Mouse (Mus musculus) stomach, embryonic 16.5 days (tissue): ENCODE results near the gene Ern1. TPM values are rescaled to one million over a fixed set of nuclear protein-coding genes. Genes with fewer than 3 reads are reported as not detected.

ENCODE experiments used
- ATAC-seq: fragments of 200-750 bp; cut with Nextera tagmentation; 2 replicates; pipeline ENCODE4 v1.8.0; 2017; ENCODE audit warnings: moderate number of reproducible peaks, moderate TSS enrichment; ENCODE audit not compliant: insufficient read depth, low FRiP score
- H3K27ac ChIP-seq: fragments of 300-500 bp; sonication (generic); 2 replicates; pipeline ENCODE4 v1.5.1; 2014; ENCODE audit warnings: low read length
- H3K27me3 ChIP-seq: fragments of 300-500 bp; sonication (generic); 2 replicates; pipeline ENCODE4 v1.6.1; 2014; ENCODE audit warnings: low read length, control low read depth, mixed read lengths; ENCODE audit not compliant: control insufficient read depth, insufficient read depth
- H3K36me3 ChIP-seq: fragments of 300-500 bp; sonication (generic); 2 replicates; pipeline ENCODE4 v1.6.1; 2014; ENCODE audit warnings: low read length; ENCODE audit not compliant: control insufficient read depth, insufficient read depth
- H3K4me1 ChIP-seq: fragments of 300-500 bp; sonication (generic); 2 replicates; pipeline ENCODE4 v1.6.1; 2014; ENCODE audit warnings: low read length, control low read depth, mixed read lengths; ENCODE audit not compliant: control insufficient read depth, insufficient read depth
- H3K4me2 ChIP-seq: fragments of 300-500 bp; sonication (generic); 2 replicates; pipeline ENCODE4 v1.6.1; 2014; ENCODE audit warnings: low read depth, low read length, mixed read lengths
- H3K4me3 ChIP-seq: fragments of 300-500 bp; sonication (generic); replicated peaks from 2 replicates; pipeline ENCODE4 v1.5.1; 2014; ENCODE audit warnings: mild to moderate bottlenecking, low read length
- H3K9ac ChIP-seq: fragments of 300-500 bp; sonication (generic); 2 replicates; pipeline ENCODE4 v1.6.1; 2014; ENCODE audit warnings: low read length
- H3K9me3 ChIP-seq: fragments of 300-500 bp; sonication (generic); replicated peaks from 2 replicates; pipeline ENCODE4 v1.6.1; 2016; ENCODE audit warnings: low read length, control low read depth; ENCODE audit not compliant: control insufficient read depth
- WGBS: fragments of 180-500 bp; shearing (Covaris S2); extraction: QIAGEN DNeasy Blood & Tissue Kit; methylation state at CpG from one replicate; pipeline ENCODE4 v1.1.7; 2014; 5-methylcytosine and 5-hydroxymethylcytosine counted together
- polyA plus RNA-seq: library from polyadenylated mRNA; unstranded; fragments of >200 nt; fragmentation: Nextera tagmentation; extraction: Ambion mirVana; gene quantifications from 2 replicates; pipeline ENCODE4 v1.2.1, GENCODE M21; 2015

Ern1 gene
- polyA plus RNA-seq, result 6.3 and 9.4 TPM in 2 replicates

- Histone ChIP-seq H3K4me3 (peak within 1 kb of the TSS; percentile 94), H3K9ac (peak within 1 kb of the TSS; percentile 93), H3K4me1 (peaks cover 12% of the 10 kb centered on the region), H3K9me3 (no peaks in the 10 kb centered on the region), H3K4me2 (peak within 1 kb of the TSS; percentile 60), H3K27ac (peak within 1 kb of the TSS; percentile 87), H3K27me3 (no peaks in the 10 kb centered on the region), H3K36me3 (no peaks in the 10 kb centered on the region)
- peak; percentile 98 for ATAC-seq
- WGBS, result 1% methylated on average over 28 of the region's 28 CpGs
Measured at GRCm38 (mm10) chr11:106487733-106488115, at the start of gene Ern1. Ern1 (minus strand) TSS chr11:106487852.

DNA sequence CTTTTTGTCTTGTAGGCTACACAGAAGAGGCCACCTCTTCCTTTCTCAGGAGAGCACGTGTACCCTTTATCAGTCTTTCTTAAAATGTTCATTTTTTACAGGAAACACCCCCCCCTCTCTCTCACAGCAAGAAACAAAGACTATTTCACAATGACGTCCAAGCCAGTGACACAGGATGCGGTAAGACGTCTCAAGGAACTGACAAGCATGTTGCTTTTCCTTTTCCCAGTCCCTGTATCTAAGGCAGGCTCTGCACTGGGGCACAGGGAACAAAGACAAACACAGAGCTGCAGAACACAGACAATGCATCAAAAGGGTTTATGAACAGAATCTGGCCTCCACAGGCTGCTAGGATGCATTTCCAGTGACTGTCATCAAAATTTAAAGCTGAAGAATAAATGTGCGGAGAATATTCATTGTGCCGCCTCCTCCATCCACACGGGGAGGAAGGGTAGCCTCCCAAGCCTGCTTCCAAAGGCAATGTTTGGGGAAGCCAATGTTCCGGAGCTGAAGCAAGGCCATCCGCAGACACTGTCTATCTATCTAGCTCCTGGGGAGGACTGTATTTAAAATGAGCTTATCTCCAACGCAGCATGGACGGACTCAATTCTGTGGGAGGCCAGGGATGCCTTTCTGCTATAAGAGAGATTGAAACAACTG, 48.7 kb upstream of the Ern1 start:
- no peaks in the 10 kb centered on the region for H3K36me3 ChIP-seq
- no peak overlapping the region for H3K9ac ChIP-seq
- H3K27me3 ChIP-seq, result no peaks in the 10 kb centered on the region
- no peak overlapping the region for H3K27ac ChIP-seq
- H3K4me2 ChIP-seq, result no peak overlapping the region
- no peaks in the 10 kb centered on the region for H3K9me3 ChIP-seq
- no peak for ATAC-seq
- H3K4me1 ChIP-seq, result 0 out of 2 replicates have a peak, but pooled peaks cover 3% of the 10 kb centered on the region
- H3K4me3 ChIP-seq, result no peak overlapping the region
- WGBS, result 72% methylated on average over 11 of the region's 11 CpGs

- H3K9ac ChIP-seq, result no peak overlapping the region
- H3K9me3 ChIP-seq, result no peaks in the 10 kb centered on the region
- no peak overlapping the region for H3K4me2 ChIP-seq
- no peak for ATAC-seq
- H3K4me1 ChIP-seq, result 0 out of 2 replicates have a peak, but pooled peaks cover 3% of the 10 kb centered on the region
- no peak overlapping the region for H3K27ac ChIP-seq
- WGBS, result 85% methylated on average over 9 of the region's 9 CpGs
- H3K36me3 ChIP-seq, result no peaks in the 10 kb centered on the region
- H3K4me3 ChIP-seq, result no peak overlapping the region
- H3K27me3 ChIP-seq, result no peaks in the 10 kb centered on the region
Measured at GRCm38 (mm10) chr11:106535660-106536252, 48.1 kb upstream of the Ern1 start.

DNA sequence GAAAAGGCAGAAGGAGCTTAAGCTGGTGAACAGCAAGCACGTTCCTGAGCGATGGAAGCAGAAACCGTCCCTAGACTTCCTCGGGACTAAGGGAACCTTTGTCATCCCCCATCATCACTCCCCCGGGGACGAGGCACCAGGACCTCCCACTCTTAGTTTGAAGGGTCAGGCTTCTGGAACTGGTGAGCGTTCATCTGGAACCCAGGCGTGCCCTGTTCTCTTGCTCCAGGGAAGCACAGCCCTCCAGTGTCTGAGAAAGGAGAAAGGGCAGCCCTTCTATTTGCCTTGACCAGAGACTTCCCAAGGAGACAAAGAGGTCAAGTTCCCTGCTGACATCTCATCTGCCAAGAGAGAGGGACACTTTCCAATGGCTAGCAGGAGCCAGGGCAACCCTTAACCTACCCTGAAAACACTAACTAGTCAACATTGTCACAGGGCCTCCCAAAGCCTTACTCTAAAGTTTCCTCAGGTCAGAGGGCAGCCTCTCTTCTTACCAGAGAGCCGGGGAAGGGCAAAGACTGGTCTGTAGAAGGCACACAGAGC, 44.7 kb upstream of the Ern1 start:
- ATAC-seq, result no peak

DNA sequence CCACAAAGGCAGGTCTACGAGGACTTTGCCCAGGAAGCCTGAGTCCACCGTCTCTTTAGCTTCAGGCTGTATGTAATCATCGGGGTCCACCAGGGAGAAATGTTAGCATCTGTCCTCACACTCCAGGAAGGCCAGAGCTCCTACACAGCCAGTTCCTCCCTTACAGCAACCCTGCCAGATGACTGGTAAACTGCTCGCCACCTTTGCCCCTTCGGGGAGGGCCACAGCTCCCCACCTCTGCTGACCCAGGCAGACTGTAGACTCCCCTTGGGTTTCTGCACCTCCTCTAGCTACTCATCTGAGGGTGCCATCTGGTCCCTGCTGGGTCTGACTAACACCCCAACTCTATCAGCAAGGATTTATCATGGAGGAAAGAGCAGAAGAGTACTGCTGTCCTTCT, 42.1 kb upstream of the Ern1 start:
- Histone ChIP-seq H3K9ac (no peak overlapping the region), H3K4me2 (no peak overlapping the region), H3K4me1 (0 out of 2 replicates have a peak, but pooled peaks cover 3% of the 10 kb centered on the region), H3K9me3 (no peaks in the 10 kb centered on the region), H3K27me3 (no peaks in the 10 kb centered on the region), H3K27ac (no peak overlapping the region), H3K4me3 (no peak overlapping the region), H3K36me3 (no peaks in the 10 kb centered on the region)
- ATAC-seq, result no peak
- 72% methylated on average over 5 of the region's 5 CpGs for WGBS

More for the DNA sequence above, 44.7 kb upstream of the Ern1 start:
- Histone ChIP-seq H3K27me3 (no peaks in the 10 kb centered on the region), H3K4me3 (no peak overlapping the region), H3K9me3 (no peaks in the 10 kb centered on the region), H3K36me3 (no peaks in the 10 kb centered on the region), H3K9ac (no peak overlapping the region), H3K4me1 (0 out of 2 replicates have a peak, but pooled peaks cover 3% of the 10 kb centered on the region), H3K4me2 (no peak overlapping the region), H3K27ac (no peak overlapping the region)
- 83% methylated on average over 9 of the region's 9 CpGs for WGBS

DNA sequence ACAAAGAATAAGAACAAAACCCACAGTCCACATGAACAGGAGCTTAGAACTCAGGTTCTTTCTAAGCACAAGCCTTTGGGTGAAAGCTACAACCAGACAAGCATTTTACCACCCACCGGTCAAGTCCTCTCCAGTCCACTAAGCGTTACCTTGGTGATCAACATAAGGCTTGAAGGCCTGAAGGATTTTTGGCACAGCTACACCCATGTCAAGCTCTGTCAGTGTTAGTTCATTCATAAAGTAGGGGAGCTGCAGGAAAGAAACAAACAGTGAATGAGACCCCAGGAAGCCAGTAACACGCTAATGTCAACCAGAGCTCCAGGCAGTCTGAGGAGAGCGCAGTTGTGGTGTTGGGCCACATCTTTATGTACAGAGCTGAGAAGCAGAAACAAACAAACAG, 41.5 kb upstream of the Ern1 start:
- Histone ChIP-seq H3K27me3 (no peaks in the 10 kb centered on the region), H3K4me1 (0 out of 2 replicates have a peak, but pooled peaks cover 2% of the 10 kb centered on the region), H3K4me2 (no peak overlapping the region), H3K9ac (no peak overlapping the region), H3K4me3 (no peak overlapping the region), H3K9me3 (no peaks in the 10 kb centered on the region), H3K36me3 (no peaks in the 10 kb centered on the region), H3K27ac (no peak overlapping the region)
- WGBS, result 84% methylated on average over 4 of the region's 4 CpGs
- ATAC-seq, result no peak

GRCm38 (mm10) chr11:106527926-106528325, 40.3 kb upstream of the Ern1 start:
- Histone ChIP-seq H3K9me3 (no peaks in the 10 kb centered on the region), H3K4me2 (no peak overlapping the region), H3K27me3 (no peaks in the 10 kb centered on the region), H3K4me1 (no peaks in the 10 kb centered on the region), H3K36me3 (no peaks in the 10 kb centered on the region), H3K4me3 (no peak overlapping the region), H3K27ac (no peak overlapping the region), H3K9ac (no peak overlapping the region)
- ATAC-seq, result no peak
- 50% methylated on average over 1 of the region's 1 CpGs for WGBS

DNA sequence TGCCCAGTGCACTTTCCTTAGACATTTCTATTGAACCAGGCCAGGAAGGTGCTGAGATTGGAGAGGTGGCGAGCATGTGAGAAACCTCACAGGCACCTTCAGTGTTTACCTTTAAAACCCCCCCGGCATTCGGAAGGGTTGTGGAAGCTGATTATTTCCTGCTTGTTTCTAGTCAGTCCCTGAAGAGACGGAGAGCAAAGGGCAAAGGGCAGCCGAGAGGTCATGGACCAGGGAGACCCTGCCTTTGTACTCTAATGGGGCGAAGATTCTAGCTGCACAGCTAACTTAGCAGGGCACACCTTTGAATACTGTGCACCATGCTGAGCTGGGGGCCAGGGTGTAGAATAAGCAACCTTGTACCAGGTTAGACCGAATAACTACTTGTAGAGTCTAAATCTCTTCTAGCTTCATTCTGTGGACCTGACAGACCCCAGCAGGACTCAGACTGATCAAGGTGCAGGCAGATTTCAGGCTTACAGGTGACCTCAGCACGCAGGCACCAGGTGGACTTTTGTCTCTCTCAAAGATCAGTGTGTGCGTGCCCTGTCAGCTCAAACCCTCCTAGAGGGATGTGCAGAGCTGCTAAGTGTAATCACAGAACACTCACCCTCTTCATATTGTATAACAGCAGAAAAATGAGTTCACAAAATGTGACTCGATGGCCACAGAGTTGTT, 39.6 kb upstream of the Ern1 start:
- Histone ChIP-seq H3K4me1 (no peaks in the 10 kb centered on the region), H3K27ac (no peak overlapping the region), H3K36me3 (no peaks in the 10 kb centered on the region), H3K4me3 (no peak overlapping the region), H3K9me3 (no peaks in the 10 kb centered on the region), H3K4me2 (no peak overlapping the region), H3K9ac (no peak overlapping the region), H3K27me3 (no peaks in the 10 kb centered on the region)
- 53% methylated on average over 10 of the region's 10 CpGs for WGBS
- no peak for ATAC-seq

- Histone ChIP-seq H3K4me2 (no peak overlapping the region), H3K4me3 (no peak overlapping the region), H3K27me3 (no peaks in the 10 kb centered on the region), H3K27ac (no peak overlapping the region), H3K4me1 (0 out of 2 replicates have a peak, but pooled peaks cover 4% of the 10 kb centered on the region), H3K36me3 (no peaks in the 10 kb centered on the region), H3K9me3 (no peaks in the 10 kb centered on the region), H3K9ac (no peak overlapping the region)
- ATAC-seq, result no peak
- WGBS, result 72% methylated on average over 3 of the region's 3 CpGs
Measured at GRCm38 (mm10) chr11:106522538-106522937, 34.9 kb upstream of the Ern1 start.
